Mouse (Mus musculus): ENCODE data around the gene Oscar. TPM values are rescaled to one million over a fixed set of nuclear protein-coding genes. Genes with fewer than 3 reads are reported as not detected.
"Not testable (repeated sequence)": the region's sequence is repeated elsewhere in the genome, so short reads cannot be mapped to it uniquely, and the experiment has no call there.

Oscar gene
- total RNA-seq, 1 experiment = 0.13 TPM

DNA sequence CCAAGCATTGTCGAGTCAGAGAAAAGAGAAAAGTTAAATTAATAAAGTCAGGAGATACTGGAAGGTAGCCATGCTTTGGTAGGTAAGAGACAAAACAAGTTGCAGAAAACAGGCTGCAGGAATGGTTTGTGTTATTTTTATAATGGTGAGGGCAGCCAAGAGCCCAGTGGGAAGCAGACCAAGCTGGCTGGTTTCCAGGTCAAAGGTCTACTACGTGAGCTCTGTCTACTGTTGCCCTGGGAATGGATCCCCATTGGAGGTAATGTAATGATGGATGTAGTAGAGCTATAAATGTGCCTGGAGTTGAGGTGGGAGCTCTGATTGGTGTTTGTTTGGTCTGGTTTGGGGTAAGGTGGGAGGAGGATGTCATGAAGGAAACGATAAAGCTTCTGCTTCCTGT lies 6.9 kb downstream of the Oscar start:
- Histone ChIP-seq H3K9ac (ENCODE audit: insufficient read depth, low read depth, low read length, poor library complexity, severe bottlenecking) (no peak overlapping the region), H3K36me3 (ENCODE audit: control insufficient read depth, insufficient read depth, low read length, poor library complexity, severe bottlenecking) (no peaks in the 10 kb centered on the region)

GRCm38 (mm10) chr7:3608668-3609067 lies 7.3 kb downstream of the Oscar start:
- Histone ChIP-seq H3K9me3 (ENCODE audit: control insufficient read depth, insufficient read depth, low read depth, low read length) (no peaks in the 10 kb centered on the region), H3K36me3 (ENCODE audit: control insufficient read depth, insufficient read depth, low read length, poor library complexity, severe bottlenecking) (no peaks in the 10 kb centered on the region), H3K27ac (ENCODE audit: insufficient read depth, low read depth, low read length, poor library complexity, severe bottlenecking) (no peak overlapping the region), H3K4me1 (ENCODE audit: control insufficient read depth in 2 of 2, insufficient read depth in 2 of 2, low read length in 2 of 2, poor library complexity in 1 of 2) (peaks cover 0 to 9% of the 10 kb centered on the region in 2 experiments; a peak in 1 of 4 replicates), H3K9ac (ENCODE audit: insufficient read depth, low read depth, low read length, poor library complexity, severe bottlenecking) (no peak overlapping the region), H3K4me3 (ENCODE audit: insufficient read depth in 1 of 2, low read depth in 1 of 2, low read length in 2 of 2, poor library complexity in 1 of 2, severe bottlenecking in 1 of 2) (no peak overlapping the region)
- no peak for DNase-seq (ENCODE audit: low read depth, low spot score)
- in situ Hi-C loops (cut with MboI; ENCODE audit: low sequenced_read_pairs in 2 of 2, unreplicated experiment in 2 of 2) = no loop called here
- TF ChIP-seq MAFK (IDR thresholded peaks at IDR 0.05; ENCODE audit: insufficient read depth, low read depth, low read length) (no peak), CHD2 (IDR thresholded peaks at IDR 0.05; ENCODE audit: low read depth, low read length) (no peak), ZC3H11A (IDR thresholded peaks at IDR 0.05; ENCODE audit: borderline replicate concordance, low read depth, low read length) (no peak), ZNF384 (IDR thresholded peaks at IDR 0.05; ENCODE audit: low read depth, low read length) (no peak), HCFC1 (IDR thresholded peaks at IDR 0.05; ENCODE audit: borderline replicate concordance, insufficient read depth, low read length) (no peak)

More for the DNA sequence above, 6.9 kb downstream of the Oscar start:
- no peak for DNase-seq (ENCODE audit: low read depth, low spot score)
- in situ Hi-C loops (cut with MboI; ENCODE audit: low sequenced_read_pairs in 2 of 2, unreplicated experiment in 2 of 2) = no loop called here
- TF ChIP-seq ZC3H11A (IDR thresholded peaks at IDR 0.05; ENCODE audit: borderline replicate concordance, low read depth, low read length) (no peak), ZNF384 (IDR thresholded peaks at IDR 0.05; ENCODE audit: low read depth, low read length) (no peak), CHD2 (IDR thresholded peaks at IDR 0.05; ENCODE audit: low read depth, low read length) (no peak), HCFC1 (IDR thresholded peaks at IDR 0.05; ENCODE audit: borderline replicate concordance, insufficient read depth, low read length) (no peak), MAFK (IDR thresholded peaks at IDR 0.05; ENCODE audit: insufficient read depth, low read depth, low read length) (no peak)
- Histone ChIP-seq H3K4me3 (ENCODE audit: insufficient read depth in 1 of 2, low read depth in 1 of 2, low read length in 2 of 2, poor library complexity in 1 of 2, severe bottlenecking in 1 of 2) (no peak overlapping the region), H3K4me1 (ENCODE audit: control insufficient read depth in 2 of 2, insufficient read depth in 2 of 2, low read length in 2 of 2, poor library complexity in 1 of 2) (peaks cover 0 to 9% of the 10 kb centered on the region in 2 experiments; a peak in 1 of 4 replicates), H3K9me3 (ENCODE audit: control insufficient read depth, insufficient read depth, low read depth, low read length) (no peaks in the 10 kb centered on the region), H3K27ac (ENCODE audit: insufficient read depth, low read depth, low read length, poor library complexity, severe bottlenecking) (no peak overlapping the region)

DNA sequence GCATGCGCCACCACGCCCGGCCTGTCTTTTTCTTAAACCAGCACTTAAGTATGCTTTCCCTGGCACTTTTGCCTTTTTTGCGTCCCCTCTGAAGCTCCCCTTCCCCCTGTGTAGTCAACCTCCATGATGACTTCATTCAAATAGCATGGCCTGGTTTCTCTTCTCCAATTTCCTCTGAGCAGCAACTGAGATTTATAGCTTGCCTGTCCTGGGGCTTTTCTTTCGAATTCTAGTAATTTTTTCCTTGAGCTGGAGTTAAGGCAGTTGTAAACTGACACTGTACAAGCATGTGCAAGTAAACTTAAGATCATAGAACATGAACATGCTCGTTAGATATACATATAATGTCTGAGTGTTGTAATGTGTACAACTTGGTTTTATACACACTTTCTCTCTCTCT lies 8.6 kb downstream of the Oscar start:
- no peak for DNase-seq (ENCODE audit: low read depth, low spot score)
- H3K4me3 ChIP-seq (ENCODE audit: insufficient read depth in 1 of 2, low read depth in 1 of 2, low read length in 2 of 2, poor library complexity in 1 of 2, severe bottlenecking in 1 of 2) = no peak overlapping the region
- no peak overlapping the region for H3K27ac ChIP-seq (ENCODE audit: insufficient read depth, low read depth, low read length, poor library complexity, severe bottlenecking)
- no peaks in the 10 kb centered on the region for H3K36me3 ChIP-seq (ENCODE audit: control insufficient read depth, insufficient read depth, low read length, poor library complexity, severe bottlenecking)
- H3K9me3 ChIP-seq (ENCODE audit: control insufficient read depth, insufficient read depth, low read depth, low read length) = no peaks in the 10 kb centered on the region
- in situ Hi-C loops (cut with MboI; ENCODE audit: low sequenced_read_pairs in 2 of 2, unreplicated experiment in 2 of 2) = no loop called here
- no peak overlapping the region; the same call in 1 of the 2 replicates for H3K9ac ChIP-seq (ENCODE audit: insufficient read depth, low read depth, low read length, poor library complexity, severe bottlenecking)
- TF ChIP-seq MAFK (IDR thresholded peaks at IDR 0.05; ENCODE audit: insufficient read depth, low read depth, low read length) = no peak
- TF ChIP-seq ZNF384 (IDR thresholded peaks at IDR 0.05; ENCODE audit: low read depth, low read length) = no peak
- TF ChIP-seq CHD2 (IDR thresholded peaks at IDR 0.05; ENCODE audit: low read depth, low read length) = no peak
- TF ChIP-seq HCFC1 (IDR thresholded peaks at IDR 0.05; ENCODE audit: borderline replicate concordance, insufficient read depth, low read length) = no peak
- TF ChIP-seq ZC3H11A (IDR thresholded peaks at IDR 0.05; ENCODE audit: borderline replicate concordance, low read depth, low read length) = no peak
- peaks cover 0 to 11% of the 10 kb centered on the region in 2 experiments; a peak in 1 of 4 replicates for H3K4me1 ChIP-seq (ENCODE audit: control insufficient read depth in 2 of 2, insufficient read depth in 2 of 2, low read length in 2 of 2, poor library complexity in 1 of 2)

GRCm38 (mm10) chr7:3606798-3607197 lies 9.2 kb downstream of the Oscar start:
- Histone ChIP-seq H3K4me3 (ENCODE audit: insufficient read depth in 1 of 2, low read depth in 1 of 2, low read length in 2 of 2, poor library complexity in 1 of 2, severe bottlenecking in 1 of 2) (no peak overlapping the region), H3K4me1 (ENCODE audit: control insufficient read depth in 2 of 2, insufficient read depth in 2 of 2, low read length in 2 of 2, poor library complexity in 1 of 2) (peaks cover 0 to 11% of the 10 kb centered on the region in 2 experiments; a peak in 1 of 4 replicates), H3K27ac (ENCODE audit: insufficient read depth, low read depth, low read length, poor library complexity, severe bottlenecking) (no peak overlapping the region), H3K36me3 (ENCODE audit: control insufficient read depth, insufficient read depth, low read length, poor library complexity, severe bottlenecking) (no peaks in the 10 kb centered on the region), H3K9ac (ENCODE audit: insufficient read depth, low read depth, low read length, poor library complexity, severe bottlenecking) (no peak overlapping the region; the same call in 1 of the 2 replicates), H3K9me3 (ENCODE audit: control insufficient read depth, insufficient read depth, low read depth, low read length) (no peaks in the 10 kb centered on the region)
- in situ Hi-C loops (cut with MboI; ENCODE audit: low sequenced_read_pairs in 2 of 2, unreplicated experiment in 2 of 2) = no loop called here
- DNase-seq (ENCODE audit: low read depth, low spot score) = peak; percentile 79
- TF ChIP-seq ZC3H11A (IDR thresholded peaks at IDR 0.05; ENCODE audit: borderline replicate concordance, low read depth, low read length) (peak; percentile 58; the same call in 1 of the 2 replicates), HCFC1 (IDR thresholded peaks at IDR 0.05; ENCODE audit: borderline replicate concordance, insufficient read depth, low read length) (no peak; the same call in 1 of the 2 replicates)

- DNase-seq (ENCODE audit: low read depth, low spot score) = peak; percentile 79
- no peaks in the 10 kb centered on the region for H3K36me3 ChIP-seq (ENCODE audit: control insufficient read depth, insufficient read depth, low read length, poor library complexity, severe bottlenecking)
- no peak overlapping the region for H3K4me3 ChIP-seq (ENCODE audit: insufficient read depth in 1 of 2, low read depth in 1 of 2, low read length in 2 of 2, poor library complexity in 1 of 2, severe bottlenecking in 1 of 2)
- H3K27ac ChIP-seq (ENCODE audit: insufficient read depth, low read depth, low read length, poor library complexity, severe bottlenecking) = no peak overlapping the region
- in situ Hi-C loops (cut with MboI; ENCODE audit: low sequenced_read_pairs in 2 of 2, unreplicated experiment in 2 of 2) = no loop called here
- TF ChIP-seq ZC3H11A (IDR thresholded peaks at IDR 0.05; ENCODE audit: borderline replicate concordance, low read depth, low read length) (peak; percentile 79; the same call in 1 of the 2 replicates), ZNF384 (IDR thresholded peaks at IDR 0.05; ENCODE audit: low read depth, low read length) (no peak), MAFK (IDR thresholded peaks at IDR 0.05; ENCODE audit: insufficient read depth, low read depth, low read length) (no peak), HCFC1 (IDR thresholded peaks at IDR 0.05; ENCODE audit: borderline replicate concordance, insufficient read depth, low read length) (no peak), CHD2 (IDR thresholded peaks at IDR 0.05; ENCODE audit: low read depth, low read length) (no peak)
- H3K4me1 ChIP-seq (ENCODE audit: control insufficient read depth in 2 of 2, insufficient read depth in 2 of 2, low read length in 2 of 2, poor library complexity in 1 of 2) = peaks cover 0 to 2% of the 10 kb centered on the region in 2 experiments; a peak in 1 of 4 replicates
- no peaks in the 10 kb centered on the region for H3K9me3 ChIP-seq (ENCODE audit: control insufficient read depth, insufficient read depth, low read depth, low read length)
- no peak overlapping the region for H3K9ac ChIP-seq (ENCODE audit: insufficient read depth, low read depth, low read length, poor library complexity, severe bottlenecking)
Observed at GRCm38 (mm10) chr7:3601119-3601518, 14.8 kb downstream of the Oscar start.

DNA sequence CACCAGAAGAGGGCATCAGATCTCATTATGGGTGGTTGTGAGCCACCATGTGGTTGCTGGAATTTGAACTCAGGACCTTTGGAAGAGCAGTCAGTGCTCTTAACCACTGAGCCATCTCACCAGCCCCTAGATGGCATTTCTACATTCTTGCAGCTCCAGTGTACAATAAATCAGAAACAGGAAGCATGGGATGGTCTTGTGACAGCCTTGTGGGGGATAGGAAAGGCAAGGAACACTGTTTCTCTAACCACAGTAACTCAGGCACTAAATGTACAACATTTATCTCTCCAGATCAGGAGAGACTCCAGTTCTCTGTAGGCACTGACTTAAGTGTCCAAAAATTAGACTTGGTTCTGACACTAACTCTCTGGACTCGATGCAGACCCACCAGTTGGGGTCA lies 18.2 kb downstream of the Oscar start:
- in situ Hi-C loops (cut with MboI; ENCODE audit: low sequenced_read_pairs in 2 of 2, unreplicated experiment in 2 of 2); H3K36me3 ChIP-seq (ENCODE audit: control insufficient read depth, insufficient read depth, low read length, poor library complexity, severe bottlenecking); DNase-seq (ENCODE audit: low read depth, low spot score); H3K4me1 ChIP-seq (ENCODE audit: control insufficient read depth in 2 of 2, insufficient read depth in 2 of 2, low read length in 2 of 2, poor library complexity in 1 of 2); H3K9me3 ChIP-seq (ENCODE audit: control insufficient read depth, insufficient read depth, low read depth, low read length); H3K4me3 ChIP-seq (ENCODE audit: insufficient read depth in 1 of 2, low read depth in 1 of 2, low read length in 2 of 2, poor library complexity in 1 of 2, severe bottlenecking in 1 of 2); H3K9ac ChIP-seq (ENCODE audit: insufficient read depth, low read depth, low read length, poor library complexity, severe bottlenecking); H3K27ac ChIP-seq (ENCODE audit: insufficient read depth, low read depth, low read length, poor library complexity, severe bottlenecking): not testable (repeated sequence)
